Mouse (Mus musculus): ENCODE data around the gene Clasp1. TPM values are rescaled to one million over a fixed set of nuclear protein-coding genes. Genes with fewer than 3 reads are reported as not detected.

Gene Clasp1
- total RNA-seq, 2 experiments from 2014 or later, result 92.5 to 102 TPM

- Histone ChIP-seq H3K27ac (peak overlapping the region; percentile 95), H3K4me3 (peak overlapping the region; percentile 85)
- TF ChIP-seq CTCF (conservative IDR thresholded peaks at IDR 0.05), result no peak
- no peak for DNase-seq (ENCODE audit: low spot score in 2 of 2)
Measured at GRCm38 (mm10) chr1:118390266-118390660, 1.4 kb downstream of the Clasp1 start.

DNA sequence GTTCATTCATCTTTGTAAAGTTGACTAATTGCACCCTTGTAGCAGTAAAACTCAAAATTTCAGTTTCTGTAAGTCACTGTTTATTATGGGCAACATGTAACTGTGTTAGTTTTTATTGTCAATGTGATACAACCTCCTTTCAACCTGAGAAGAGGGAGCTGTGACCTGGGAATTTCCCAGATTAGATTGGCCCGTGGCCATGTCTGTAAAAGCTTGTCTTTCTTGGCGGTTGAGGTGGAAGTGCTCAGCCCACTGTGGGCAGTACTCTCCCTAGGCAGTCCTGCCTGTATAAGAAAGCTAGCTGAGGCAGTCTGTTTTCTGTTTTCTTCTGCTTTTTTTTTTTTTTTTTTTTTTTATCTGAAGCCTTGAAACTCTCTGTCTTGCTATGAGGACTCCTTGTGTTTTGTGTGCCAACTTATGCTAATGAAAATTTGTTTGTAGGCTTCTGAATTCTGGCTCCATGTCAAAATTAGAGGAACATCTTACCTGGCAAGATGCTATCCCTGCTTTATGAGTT is 2.1 kb downstream of the Clasp1 start:
- Histone ChIP-seq H3K27ac (peak overlapping the region; percentile 95; the same call in 1 of the 2 replicates), H3K4me3 (peak overlapping the region; percentile 85)
- no peak for DNase-seq (ENCODE audit: low spot score in 2 of 2)
- no peak for TF ChIP-seq CTCF (conservative IDR thresholded peaks at IDR 0.05)

DNA sequence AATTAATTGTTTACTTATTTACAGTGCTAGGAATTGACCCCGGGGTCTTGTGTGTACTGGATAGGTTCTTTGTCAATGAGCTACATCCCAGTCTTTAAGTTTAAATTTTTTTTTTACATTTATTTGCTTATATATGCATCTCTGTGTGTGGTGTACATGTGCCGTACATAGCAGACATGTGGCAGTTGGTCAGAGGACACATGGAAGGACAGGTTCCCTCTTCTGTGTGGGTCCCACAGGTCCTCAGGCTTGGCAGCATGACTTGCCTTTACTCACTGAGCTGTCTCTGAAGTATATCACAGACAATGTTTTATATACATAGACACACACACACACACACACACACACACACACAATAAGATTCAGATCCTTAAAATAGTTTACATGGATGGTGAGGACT is 3.4 kb downstream of the Clasp1 start:
- no peak for DNase-seq (ENCODE audit: low spot score in 2 of 2)
- no peak for TF ChIP-seq CTCF (conservative IDR thresholded peaks at IDR 0.05)
- H3K4me3 ChIP-seq, result no peak overlapping the region
- no peak overlapping the region for H3K27ac ChIP-seq

GRCm38 (mm10) chr1:118393916-118394315 is 5.1 kb downstream of the Clasp1 start:
- no peak overlapping the region for H3K27ac ChIP-seq
- DNase-seq (ENCODE audit: low spot score in 2 of 2), result no peak
- TF ChIP-seq CTCF (conservative IDR thresholded peaks at IDR 0.05), result no peak
- H3K4me3 ChIP-seq, result no peak overlapping the region

DNA sequence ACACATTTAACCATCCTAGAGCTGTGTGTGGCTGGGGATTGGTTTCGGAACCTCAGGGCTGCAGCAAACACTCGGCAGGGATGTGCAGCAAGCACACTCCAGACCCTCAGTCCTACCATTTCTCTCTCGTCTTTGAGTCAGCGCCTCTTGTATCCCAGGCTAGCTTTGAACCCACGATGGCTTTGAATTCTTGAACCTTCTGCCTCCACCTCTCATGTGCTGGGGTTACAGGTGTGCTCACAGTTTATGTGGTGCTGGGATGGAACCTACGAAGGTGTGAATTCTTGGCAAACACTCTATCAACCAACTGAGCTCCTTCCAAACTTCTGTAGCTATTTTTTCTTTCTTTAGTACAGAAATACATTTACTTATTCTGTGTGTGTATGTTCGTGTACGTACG is 9.0 kb downstream of the Clasp1 start:
- DNase-seq (ENCODE audit: low spot score in 2 of 2), result no peak
- Histone ChIP-seq H3K27ac (no peak overlapping the region), H3K4me3 (no peak overlapping the region)
- TF ChIP-seq CTCF (conservative IDR thresholded peaks at IDR 0.05), result no peak

DNA sequence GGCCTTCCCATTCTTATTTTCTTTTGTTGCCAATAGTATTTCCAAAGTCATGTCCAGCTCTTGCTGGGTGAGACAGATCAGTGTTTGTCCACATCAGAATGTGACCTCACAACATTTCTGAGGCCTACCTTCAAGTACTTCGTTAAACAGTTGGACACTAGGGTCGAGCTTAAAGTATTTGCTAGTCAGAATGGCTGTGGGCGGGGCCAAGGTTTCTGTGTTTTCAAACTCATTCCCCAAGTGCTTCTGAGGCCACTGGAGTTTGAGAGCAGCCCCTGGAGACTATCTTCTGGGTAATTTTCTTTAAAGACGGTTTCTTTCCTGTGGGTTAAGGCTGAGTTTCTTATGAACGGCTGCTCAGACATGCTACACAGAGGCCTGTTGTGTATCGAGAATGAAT is 9.7 kb downstream of the Clasp1 start:
- no peak for DNase-seq (ENCODE audit: low spot score in 2 of 2)
- H3K27ac ChIP-seq, result 0 out of 2 replicates have a peak overlapping the region, but pooled peaks have one; percentile 11
- no peak overlapping the region for H3K4me3 ChIP-seq
- no peak for TF ChIP-seq CTCF (conservative IDR thresholded peaks at IDR 0.05)

DNA sequence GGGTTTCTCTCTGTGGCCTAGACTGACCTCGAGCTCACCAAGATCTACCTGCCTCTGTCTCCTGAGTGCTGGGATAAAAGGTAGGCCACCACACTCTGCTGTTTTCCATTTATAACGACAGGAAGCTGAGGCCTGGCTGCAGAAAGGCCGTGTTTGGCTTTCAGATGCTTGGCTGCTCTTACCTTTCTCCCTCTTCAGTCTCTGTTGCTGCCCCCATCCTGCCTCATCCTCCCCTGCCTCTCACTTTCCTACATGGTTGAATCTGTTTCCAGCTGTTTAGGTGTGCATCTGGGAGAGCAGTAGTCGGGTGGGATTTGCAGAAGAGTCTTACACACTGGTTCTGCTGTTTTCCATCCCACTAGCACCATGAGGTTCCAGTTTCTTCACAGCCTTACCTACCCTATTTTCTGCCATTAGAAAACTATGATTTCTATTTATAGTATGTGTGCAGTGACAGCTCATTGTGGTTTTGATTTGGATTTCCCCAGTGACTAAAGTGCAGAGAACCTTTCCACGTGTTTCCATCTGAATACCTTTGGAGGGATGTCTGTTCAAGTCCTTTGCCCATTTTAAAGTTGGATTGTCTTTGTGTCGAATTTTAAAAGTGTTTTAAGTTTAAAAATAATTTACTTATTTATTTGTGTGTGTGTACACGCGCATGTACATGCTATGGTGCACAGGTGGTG is 10.9 kb downstream of the Clasp1 start:
- Histone ChIP-seq H3K4me3 (no peak overlapping the region), H3K27ac (no peak overlapping the region)
- no peak for TF ChIP-seq CTCF (conservative IDR thresholded peaks at IDR 0.05)
- DNase-seq (ENCODE audit: low spot score in 2 of 2), result no peak

GRCm38 (mm10) chr1:118401991-118402390 is 13.1 kb downstream of the Clasp1 start:
- no peak overlapping the region for H3K4me3 ChIP-seq
- H3K27ac ChIP-seq, result no peak overlapping the region
- no peak for DNase-seq (ENCODE audit: low spot score in 2 of 2)
- no peak for TF ChIP-seq CTCF (conservative IDR thresholded peaks at IDR 0.05)

DNA sequence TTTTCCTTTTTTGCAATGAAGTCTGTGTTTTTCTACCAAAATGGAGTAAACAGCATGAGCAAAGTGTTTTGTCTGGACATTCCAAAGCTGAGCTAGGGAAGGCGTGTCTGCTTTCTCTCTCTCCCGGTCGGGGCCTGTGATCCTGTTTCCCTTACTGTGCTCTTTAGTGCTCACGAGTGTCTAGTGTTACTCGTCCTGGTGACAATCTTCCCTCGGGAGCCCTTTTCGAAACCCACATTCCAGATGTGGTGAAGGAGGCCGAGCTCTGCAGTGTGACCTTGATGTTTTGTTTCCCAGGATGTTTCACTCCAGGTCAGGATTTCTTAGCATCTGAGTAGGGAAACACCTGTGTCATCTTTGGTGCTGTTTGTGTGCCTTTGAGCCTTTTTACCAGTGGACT is 13.7 kb downstream of the Clasp1 start:
- TF ChIP-seq CTCF (conservative IDR thresholded peaks at IDR 0.05), result no peak

GRCm38 (mm10) chr1:118402966-118403365 is 14.1 kb downstream of the Clasp1 start:
- Histone ChIP-seq H3K27ac (no peak overlapping the region), H3K4me3 (no peak overlapping the region)
- DNase-seq (ENCODE audit: low spot score in 2 of 2), result no peak
- no peak for TF ChIP-seq CTCF (conservative IDR thresholded peaks at IDR 0.05)

More for the DNA sequence above, 13.7 kb downstream of the Clasp1 start:
- Histone ChIP-seq H3K27ac (no peak overlapping the region), H3K4me3 (no peak overlapping the region)
- no peak for DNase-seq (ENCODE audit: low spot score in 2 of 2)

- no peak for TF ChIP-seq CTCF (conservative IDR thresholded peaks at IDR 0.05)
- Histone ChIP-seq H3K4me3 (no peak overlapping the region), H3K27ac (no peak overlapping the region)
- DNase-seq (ENCODE audit: low spot score in 2 of 2), result no peak
Measured at GRCm38 (mm10) chr1:118403440-118403839, 14.6 kb downstream of the Clasp1 start.

GRCm38 (mm10) chr1:118407586-118408250 is 18.9 kb downstream of the Clasp1 start:
- H3K27ac ChIP-seq, result no peak overlapping the region
- TF ChIP-seq CTCF (conservative IDR thresholded peaks at IDR 0.05), result no peak
- no peak overlapping the region for H3K4me3 ChIP-seq
- DNase-seq (ENCODE audit: low spot score in 2 of 2), result no peak

- no peak for DNase-seq (ENCODE audit: low spot score in 2 of 2)
- Histone ChIP-seq H3K4me3 (no peak overlapping the region), H3K27ac (no peak overlapping the region)
- TF ChIP-seq CTCF (conservative IDR thresholded peaks at IDR 0.05), result no peak
Measured at GRCm38 (mm10) chr1:118409249-118409648, 20.4 kb downstream of the Clasp1 start.

- TF ChIP-seq CTCF (conservative IDR thresholded peaks at IDR 0.05), result no peak
- Histone ChIP-seq H3K4me3 (no peak overlapping the region), H3K27ac (no peak overlapping the region)
- DNase-seq (ENCODE audit: low spot score in 2 of 2), result no peak
Measured at GRCm38 (mm10) chr1:118410824-118411223, 22.0 kb downstream of the Clasp1 start.
